Mouse (Mus musculus) cerebellum, adult 2 months (tissue): Measurements from ENCODE around the gene Ptk6.

ENCODE experiments used
- CTCF ChIP-seq: fragments of 200-500 bp; IDR thresholded peaks from 2 replicates; pipeline ENCODE4 v1.5.1; 2011; ENCODE audit warnings: low read depth, mild to moderate bottlenecking, control low read depth, low read length, moderate library complexity, borderline replicate concordance; ENCODE audit not compliant: insufficient read depth
- POLR2A ChIP-seq: fragments of 200-500 bp; IDR thresholded peaks from 2 replicates; pipeline ENCODE4 v1.6.1; 2011; ENCODE audit warnings: low read length, control low read depth, borderline replicate concordance; ENCODE audit not compliant: insufficient read depth

- TF ChIP-seq POLR2A = peak; percentile 94
- TF ChIP-seq CTCF = no peak
Measured at GRCm38 (mm10) chr2:181156248-181157121, 46.1 kb downstream of the Ptk6 start, which contains the start of gene Eef1a2.
